Mouse (Mus musculus): Measurements from ENCODE around the gene Rbbp4. TPM values are rescaled to one million over a fixed set of nuclear protein-coding genes. Genes with fewer than 3 reads are reported as not detected.

The Rbbp4 gene
- polyA plus RNA-seq, 1 experiment from 2014 or later = 644 TPM

DNA sequence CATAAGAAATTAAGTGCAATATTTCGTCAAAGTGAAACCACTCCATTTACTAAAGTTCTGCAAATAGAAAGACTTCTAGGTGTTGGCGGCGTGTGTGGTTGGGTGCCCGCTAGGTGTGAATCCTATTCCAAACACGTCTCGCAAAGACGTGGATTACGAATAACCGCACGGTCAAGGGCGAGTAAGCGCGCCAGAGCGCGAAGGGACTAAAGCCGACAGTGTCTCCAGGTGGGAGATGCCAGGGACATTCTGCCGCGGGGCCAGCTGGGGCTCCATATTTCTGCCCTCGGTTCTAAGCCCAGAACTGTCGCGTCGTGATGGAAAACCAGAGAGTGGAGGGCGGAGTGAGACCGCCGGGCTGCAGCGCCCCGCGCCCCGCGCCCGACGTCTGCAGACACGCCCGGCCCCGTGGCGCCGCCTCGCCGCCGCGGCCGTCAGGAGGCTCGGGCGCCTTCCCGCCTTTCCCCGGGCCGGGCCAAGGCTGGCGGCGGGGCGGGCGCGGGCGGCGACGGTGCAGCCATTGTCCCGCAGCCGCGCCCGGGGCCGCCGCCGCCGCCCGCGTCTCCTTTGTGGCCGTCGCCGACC is 41.9 kb upstream of the Rbbp4 start:
- Histone ChIP-seq H3K27me3 (ENCODE audit: control insufficient read depth, insufficient read depth, low read length) (peaks cover 6% of the 10 kb centered on the region; the same call in 1 of the 2 replicates), H3K4me1 (ENCODE audit: control insufficient read depth, insufficient read depth, low read length) (peaks cover 2% of the 10 kb centered on the region; the same call in 1 of the 2 replicates), H3K4me3 (ENCODE audit: low read depth, low read length) (peak overlapping the region; percentile 61), H3K36me3 (ENCODE audit: control insufficient read depth, insufficient read depth, low read length) (no peaks in the 10 kb centered on the region), H3K9ac (ENCODE audit: low read length) (peak overlapping the region; percentile 90), H3K4me2 (ENCODE audit: low read depth, severe bottlenecking) (peak overlapping the region; percentile 72), H3K9me3 (ENCODE audit: control insufficient read depth, low read length) (no peaks in the 10 kb centered on the region), H3K27ac (replicated peaks; ENCODE audit: low read depth, low read length) (0 out of 2 replicates have a peak overlapping the region, but pooled peaks have one; percentile 52)
- ATAC-seq (ENCODE audit: insufficient number of reproducible peaks, low FRiP score, low TSS enrichment, low read depth) (no peak), DNase-seq (ENCODE audit: low spot score) (peak; percentile 71)
- under 1% methylated on average over 68 of the region's 68 CpGs for WGBS

DNA sequence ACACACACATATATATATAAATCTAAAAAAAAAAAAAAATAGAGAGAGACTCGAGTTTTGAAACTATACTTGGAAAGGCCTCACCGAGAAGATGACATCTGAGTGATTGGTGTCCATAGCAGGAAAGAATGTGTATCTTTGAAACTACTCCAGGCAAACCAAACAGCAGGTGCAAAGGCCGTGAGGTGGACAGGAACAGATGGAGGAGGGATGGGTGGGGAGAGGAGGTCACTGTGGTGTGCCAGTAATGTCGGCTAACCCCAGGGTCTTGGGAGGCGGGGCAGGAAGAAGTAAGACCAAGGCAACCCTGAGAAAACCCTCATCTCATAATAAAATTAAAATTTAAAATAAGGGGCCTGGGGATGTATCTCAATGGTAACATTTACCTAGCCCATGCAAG is 40.7 kb upstream of the Rbbp4 start:
- H3K27ac ChIP-seq (replicated peaks; ENCODE audit: low read depth, low read length) = no peak overlapping the region
- ATAC-seq (ENCODE audit: insufficient number of reproducible peaks, low FRiP score, low TSS enrichment, low read depth) (no peak), DNase-seq (ENCODE audit: low spot score) (no peak)
- peaks cover 2% of the 10 kb centered on the region; the same call in 1 of the 2 replicates for H3K4me1 ChIP-seq (ENCODE audit: control insufficient read depth, insufficient read depth, low read length)
- no peaks in the 10 kb centered on the region for H3K36me3 ChIP-seq (ENCODE audit: control insufficient read depth, insufficient read depth, low read length)
- H3K9me3 ChIP-seq (ENCODE audit: control insufficient read depth, low read length) = no peaks in the 10 kb centered on the region
- H3K9ac ChIP-seq (ENCODE audit: low read length) = no peak overlapping the region
- H3K27me3 ChIP-seq (ENCODE audit: control insufficient read depth, insufficient read depth, low read length) = peaks cover 6% of the 10 kb centered on the region; the same call in 1 of the 2 replicates
- H3K4me2 ChIP-seq (ENCODE audit: low read depth, severe bottlenecking) = no peak overlapping the region
- 79% methylated on average over 5 of the region's 5 CpGs for WGBS
- no peak overlapping the region for H3K4me3 ChIP-seq (ENCODE audit: low read depth, low read length)

GRCm38 (mm10) chr4:129375000-129375399 is 39.8 kb upstream of the Rbbp4 start:
- WGBS = 20% methylated on average over 6 of the region's 6 CpGs
- H3K4me1 ChIP-seq (ENCODE audit: control insufficient read depth, insufficient read depth, low read length) = peaks cover 2% of the 10 kb centered on the region; the same call in 1 of the 2 replicates
- peaks cover 6% of the 10 kb centered on the region; the same call in 1 of the 2 replicates for H3K27me3 ChIP-seq (ENCODE audit: control insufficient read depth, insufficient read depth, low read length)
- ATAC-seq (ENCODE audit: insufficient number of reproducible peaks, low FRiP score, low TSS enrichment, low read depth) (no peak), DNase-seq (ENCODE audit: low spot score) (no peak)
- no peaks in the 10 kb centered on the region for H3K9me3 ChIP-seq (ENCODE audit: control insufficient read depth, low read length)
- no peak overlapping the region for H3K9ac ChIP-seq (ENCODE audit: low read length)
- H3K36me3 ChIP-seq (ENCODE audit: control insufficient read depth, insufficient read depth, low read length) = no peaks in the 10 kb centered on the region
- no peak overlapping the region for H3K27ac ChIP-seq (replicated peaks; ENCODE audit: low read depth, low read length)
- no peak overlapping the region for H3K4me2 ChIP-seq (ENCODE audit: low read depth, severe bottlenecking)
- H3K4me3 ChIP-seq (ENCODE audit: low read depth, low read length) = no peak overlapping the region

DNA sequence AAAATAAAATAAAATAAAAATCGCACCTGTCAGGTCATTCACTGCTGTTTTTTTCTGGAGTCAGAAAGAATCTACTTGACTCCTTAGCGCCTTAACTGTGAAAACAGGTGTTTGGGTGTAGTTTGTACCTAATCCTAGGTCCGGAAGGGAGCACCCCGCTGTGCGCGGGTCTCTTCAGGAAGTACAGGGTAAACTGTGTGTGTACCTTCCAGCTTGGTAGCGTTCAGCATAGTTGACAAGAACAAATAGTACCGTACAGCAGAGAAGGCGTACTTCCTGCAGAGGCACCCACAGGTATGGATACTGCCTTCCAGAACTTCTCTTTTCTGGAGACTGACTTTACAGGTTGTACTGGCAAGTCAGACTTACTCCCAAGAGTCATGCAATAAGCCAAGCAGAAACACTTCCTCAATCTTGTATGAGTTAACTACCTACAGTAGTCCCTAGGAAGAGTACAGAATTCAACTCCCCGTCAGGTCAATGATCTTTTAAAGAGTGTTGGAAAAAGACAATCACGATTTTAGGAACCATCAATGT is 39.1 kb upstream of the Rbbp4 start:
- WGBS = 49% methylated on average over 11 of the region's 11 CpGs
- H3K27me3 ChIP-seq (ENCODE audit: control insufficient read depth, insufficient read depth, low read length) = peaks cover 6% of the 10 kb centered on the region; the same call in 1 of the 2 replicates
- DNase-seq (ENCODE audit: low spot score) (no peak), ATAC-seq (ENCODE audit: insufficient number of reproducible peaks, low FRiP score, low TSS enrichment, low read depth) (no peak)
- H3K9me3 ChIP-seq (ENCODE audit: control insufficient read depth, low read length) = no peaks in the 10 kb centered on the region
- no peak overlapping the region for H3K9ac ChIP-seq (ENCODE audit: low read length)
- H3K4me2 ChIP-seq (ENCODE audit: low read depth, severe bottlenecking) = no peak overlapping the region
- no peak overlapping the region for H3K27ac ChIP-seq (replicated peaks; ENCODE audit: low read depth, low read length)
- peaks cover 2% of the 10 kb centered on the region; the same call in 1 of the 2 replicates for H3K4me1 ChIP-seq (ENCODE audit: control insufficient read depth, insufficient read depth, low read length)
- no peak overlapping the region for H3K4me3 ChIP-seq (ENCODE audit: low read depth, low read length)
- H3K36me3 ChIP-seq (ENCODE audit: control insufficient read depth, insufficient read depth, low read length) = no peaks in the 10 kb centered on the region

- 45% methylated on average over 8 of the region's 8 CpGs for WGBS
- Histone ChIP-seq H3K27ac (replicated peaks; ENCODE audit: low read depth, low read length) (no peak overlapping the region), H3K9ac (ENCODE audit: low read length) (no peak overlapping the region)
Observed at GRCm38 (mm10) chr4:129373202-129373976, 38.2 kb upstream of the Rbbp4 start.

GRCm38 (mm10) chr4:129371391-129371790 is 36.2 kb upstream of the Rbbp4 start:
- no peak overlapping the region for H3K27ac ChIP-seq (replicated peaks; ENCODE audit: low read depth, low read length)
- no peak overlapping the region for H3K9ac ChIP-seq (ENCODE audit: low read length)
- H3K4me3 ChIP-seq (ENCODE audit: low read depth, low read length) = no peak overlapping the region
- ATAC-seq (ENCODE audit: insufficient number of reproducible peaks, low FRiP score, low TSS enrichment, low read depth) (no peak), DNase-seq (ENCODE audit: low spot score) (no peak)
- no peaks in the 10 kb centered on the region for H3K36me3 ChIP-seq (ENCODE audit: control insufficient read depth, insufficient read depth, low read length)
- H3K27me3 ChIP-seq (ENCODE audit: control insufficient read depth, insufficient read depth, low read length) = no peaks in the 10 kb centered on the region
- no peak overlapping the region for H3K4me2 ChIP-seq (ENCODE audit: low read depth, severe bottlenecking)
- WGBS = 95% methylated on average over 3 of the region's 3 CpGs
- H3K4me1 ChIP-seq (ENCODE audit: control insufficient read depth, insufficient read depth, low read length) = peaks cover 2% of the 10 kb centered on the region; the same call in 1 of the 2 replicates
- no peaks in the 10 kb centered on the region for H3K9me3 ChIP-seq (ENCODE audit: control insufficient read depth, low read length)

More at GRCm38 (mm10) chr4:129373202-129373976, 38.2 kb upstream of the Rbbp4 start:
- Histone ChIP-seq H3K36me3 (ENCODE audit: control insufficient read depth, insufficient read depth, low read length) (no peaks in the 10 kb centered on the region), H3K4me3 (ENCODE audit: low read depth, low read length) (no peak overlapping the region), H3K4me1 (ENCODE audit: control insufficient read depth, insufficient read depth, low read length) (peaks cover 2% of the 10 kb centered on the region; the same call in 1 of the 2 replicates), H3K4me2 (ENCODE audit: low read depth, severe bottlenecking) (no peak overlapping the region), H3K9me3 (ENCODE audit: control insufficient read depth, low read length) (no peaks in the 10 kb centered on the region), H3K27me3 (ENCODE audit: control insufficient read depth, insufficient read depth, low read length) (0 out of 2 replicates have a peak, but pooled peaks cover 2% of the 10 kb centered on the region)
- ATAC-seq (ENCODE audit: insufficient number of reproducible peaks, low FRiP score, low TSS enrichment, low read depth) = no peak
- DNase-seq (ENCODE audit: low spot score) = no peak

- no peak overlapping the region for H3K4me2 ChIP-seq (ENCODE audit: low read depth, severe bottlenecking)
- no peak overlapping the region for H3K4me3 ChIP-seq (ENCODE audit: low read depth, low read length)
- no peak for DNase-seq (ENCODE audit: low spot score)
- no peak overlapping the region for H3K27ac ChIP-seq (replicated peaks; ENCODE audit: low read depth, low read length)
- no peaks in the 10 kb centered on the region for H3K4me1 ChIP-seq (ENCODE audit: control insufficient read depth, insufficient read depth, low read length)
- no peaks in the 10 kb centered on the region for H3K36me3 ChIP-seq (ENCODE audit: control insufficient read depth, insufficient read depth, low read length)
- H3K27me3 ChIP-seq (ENCODE audit: control insufficient read depth, insufficient read depth, low read length) = no peaks in the 10 kb centered on the region
- ATAC-seq (ENCODE audit: insufficient number of reproducible peaks, low FRiP score, low TSS enrichment, low read depth) = no peak
- H3K9ac ChIP-seq (ENCODE audit: low read length) = no peak overlapping the region
- WGBS = 92% methylated on average over 5 of the region's 5 CpGs
- no peaks in the 10 kb centered on the region for H3K9me3 ChIP-seq (ENCODE audit: control insufficient read depth, low read length)
Observed at GRCm38 (mm10) chr4:129365224-129365623, 30.1 kb upstream of the Rbbp4 start.

DNA sequence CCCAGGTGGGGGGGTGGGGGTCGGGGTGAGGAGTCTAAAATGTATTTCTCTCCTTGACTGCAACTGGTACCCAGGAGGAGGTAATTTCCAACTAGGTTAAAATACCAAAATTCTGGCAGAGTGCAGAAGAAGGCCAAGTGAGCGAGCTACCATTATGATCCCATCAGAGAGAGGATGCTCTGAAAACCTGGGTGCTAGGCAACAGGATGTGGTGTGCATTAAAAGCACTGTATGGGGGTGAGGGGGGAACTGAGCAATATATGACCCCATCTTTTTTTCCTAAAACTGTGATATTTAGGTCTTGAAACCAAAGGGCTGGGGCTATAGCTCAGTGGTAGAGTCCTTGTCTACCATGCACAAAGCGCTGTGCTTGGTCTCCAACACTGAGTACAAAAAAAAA is 29.2 kb upstream of the Rbbp4 start:
- WGBS = 90% methylated on average over 3 of the region's 3 CpGs
- ATAC-seq (ENCODE audit: insufficient number of reproducible peaks, low FRiP score, low TSS enrichment, low read depth) = no peak
- H3K27ac ChIP-seq (replicated peaks; ENCODE audit: low read depth, low read length) = no peak overlapping the region

More for the DNA sequence above, 29.2 kb upstream of the Rbbp4 start:
- DNase-seq (ENCODE audit: low spot score) = no peak
- Histone ChIP-seq H3K9me3 (ENCODE audit: control insufficient read depth, low read length) (no peaks in the 10 kb centered on the region), H3K4me3 (ENCODE audit: low read depth, low read length) (no peak overlapping the region), H3K4me2 (ENCODE audit: low read depth, severe bottlenecking) (no peak overlapping the region), H3K27me3 (ENCODE audit: control insufficient read depth, insufficient read depth, low read length) (no peaks in the 10 kb centered on the region), H3K9ac (ENCODE audit: low read length) (no peak overlapping the region), H3K36me3 (ENCODE audit: control insufficient read depth, insufficient read depth, low read length) (no peaks in the 10 kb centered on the region), H3K4me1 (ENCODE audit: control insufficient read depth, insufficient read depth, low read length) (no peaks in the 10 kb centered on the region)

Measured in limb, embryonic 11.5 days (tissue).